ENCODE assay signal across 26 mouse cellular contexts in the genomic region with DNA sequence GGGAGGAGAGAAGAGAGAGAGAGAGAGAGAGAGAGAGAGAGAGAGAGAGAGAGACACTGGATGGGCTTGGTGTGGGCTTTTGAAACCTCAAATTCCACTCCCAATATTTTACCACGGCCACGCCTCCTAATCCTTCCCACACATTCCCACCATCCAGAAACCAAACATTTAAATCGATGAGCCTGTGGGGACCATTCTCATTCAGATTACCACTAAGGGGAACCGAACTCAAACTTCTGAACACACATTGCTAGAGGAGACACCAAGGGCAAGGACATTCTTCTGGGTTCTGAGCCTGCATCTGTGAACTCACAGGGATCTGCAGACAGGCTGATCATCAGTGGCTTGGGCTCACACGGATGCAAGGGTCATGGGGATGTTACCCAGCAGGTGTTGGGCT.
"Had no signal": no experiment of that assay in that cellular context is flagged by ENCODE, and none has a peak within 500 bp of the region (broad histone marks: within the 10 kb centered on the region; RNA-seq: fewer than 3 reads in every experiment).

No protein-coding gene starts in this region.

- H3K27me3 ChIP-seq: heart, embryonic 15.5 days; hindbrain, embryonic 15.5 days had no signal

- H3K4me2 ChIP-seq: heart, embryonic 11.5 days; heart, embryonic 13.5 days; heart, embryonic 15.5 days; hindbrain, embryonic 13.5 days; hindbrain, embryonic 15.5 days; kidney, embryonic 15.5 days; limb, embryonic 12.5 days had no signal

- ATAC-seq: hindbrain, postnatal 0 days; intestine, embryonic 16.5 days had no signal

- H3K27ac ChIP-seq: heart, adult 2 months; heart, embryonic 15.5 days; hindbrain, embryonic 13.5 days; hindbrain, embryonic 15.5 days; hindbrain, postnatal 0 days; kidney, embryonic 15.5 days; kidney, postnatal 0 days; left cerebral cortex, adult 2 months; limb, embryonic 10.5 days; limb, embryonic 12.5 days had no signal

- DNase-seq: gastrocnemius, postnatal 14 days; gastrocnemius, postnatal 36 days; heart, adult 11 months; heart, adult 2 months; heart, postnatal 14 days; heart, postnatal 36 days; kidney, adult 11 months; kidney, adult 2 months; kidney, adult 9 months; kidney, postnatal 14 days; kidney, postnatal 36 days; layer of hippocampus, adult 9-11 months; layer of hippocampus, postnatal 36 days had no signal

- H3K4me3 ChIP-seq: heart, adult 2 months; heart, embryonic 13.5 days; heart, embryonic 15.5 days; hindbrain, embryonic 13.5 days; hindbrain, embryonic 15.5 days; kidney, embryonic 15.5 days; left cerebral cortex, adult 2 months; limb, embryonic 10.5 days; limb, embryonic 12.5 days had no signal

- H3K9ac ChIP-seq: heart, embryonic 13.5 days; heart, embryonic 15.5 days; hindbrain, embryonic 13.5 days; hindbrain, embryonic 15.5 days; kidney, embryonic 15.5 days; limb, embryonic 12.5 days had no signal

- H3K4me1 ChIP-seq: hindbrain, embryonic 13.5 days; hindbrain, embryonic 15.5 days; limb, embryonic 10.5 days; limb, embryonic 12.5 days had no signal

- H3K9me3 ChIP-seq: heart, embryonic 13.5 days; heart, embryonic 15.5 days; hindbrain, embryonic 13.5 days; hindbrain, embryonic 15.5 days; kidney, embryonic 15.5 days; limb, embryonic 10.5 days; limb, embryonic 12.5 days; liver, embryonic 15.5 days had no signal

- H3K36me3 ChIP-seq: heart, embryonic 13.5 days; heart, embryonic 15.5 days; hindbrain, embryonic 13.5 days; hindbrain, embryonic 15.5 days; kidney, embryonic 15.5 days; limb, embryonic 10.5 days; limb, embryonic 12.5 days; liver, embryonic 15.5 days had no signal
